Mouse (Mus musculus) mouse trophoblast stem cell (cell line): ENCODE measurements around the gene Stox1.

ENCODE experiments used
- in situ Hi-C, 2 experiments: fragments of 300-500 bp; cut with MseI, MboI; formaldehyde crosslinking; loops; 2 replicates in 1 of 2; 3 replicates in 1 of 2; pipeline ENCODE4 v1.15.1; 2025

Gene Stox1

DNA sequence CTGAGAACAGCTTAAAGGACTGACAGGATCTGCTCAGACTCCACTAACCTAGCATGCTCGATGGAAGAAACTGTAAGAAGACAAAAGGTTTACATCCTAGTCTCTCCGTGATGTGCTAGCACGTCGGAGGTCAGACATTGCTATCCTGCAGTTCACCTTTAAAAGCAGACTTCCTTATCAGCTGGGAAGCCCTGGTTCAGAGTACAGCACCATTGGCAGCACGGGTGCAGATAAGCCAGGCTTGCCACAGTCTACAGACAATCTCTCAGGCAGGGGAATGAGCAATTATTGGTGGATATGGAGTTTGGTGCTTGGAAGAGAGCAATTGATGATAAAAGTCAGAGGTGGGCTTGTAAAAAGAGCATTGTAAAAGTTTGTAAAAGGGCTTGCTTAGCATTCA, 57.9 kb downstream of the Stox1 start:
- in situ Hi-C loops: no loop called here

DNA sequence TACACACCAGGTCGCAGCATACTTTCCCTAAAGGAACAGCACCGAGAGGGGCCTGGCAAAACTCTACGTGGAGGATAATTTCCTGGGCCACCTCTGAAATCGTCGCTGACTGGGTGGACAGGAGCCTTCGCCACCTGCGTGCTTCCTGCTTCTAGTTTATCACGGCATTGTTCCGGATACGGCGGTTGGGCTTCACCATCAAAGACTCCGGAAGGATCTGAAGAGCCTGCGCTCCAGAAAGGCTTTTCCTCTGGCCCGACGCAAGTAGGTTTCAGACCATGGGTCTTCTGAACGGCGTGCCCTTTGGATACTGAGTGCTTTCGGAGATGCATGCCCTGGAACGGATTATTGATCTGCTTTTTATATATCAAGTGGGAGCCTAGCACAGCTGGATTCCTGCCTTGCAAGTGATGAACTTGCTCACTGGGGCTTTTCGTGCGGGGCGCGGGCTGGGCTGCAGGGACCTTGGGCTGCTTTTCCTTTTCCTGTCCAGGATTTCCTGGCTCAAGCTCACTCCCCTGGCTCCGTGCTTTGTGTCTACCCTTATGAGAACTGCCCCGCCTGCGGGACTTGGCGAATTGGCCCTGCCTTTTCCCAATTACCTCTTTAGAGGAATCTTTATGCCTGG, 60.9 kb downstream of the Stox1 start:
- in situ Hi-C loops: no loop called here

DNA sequence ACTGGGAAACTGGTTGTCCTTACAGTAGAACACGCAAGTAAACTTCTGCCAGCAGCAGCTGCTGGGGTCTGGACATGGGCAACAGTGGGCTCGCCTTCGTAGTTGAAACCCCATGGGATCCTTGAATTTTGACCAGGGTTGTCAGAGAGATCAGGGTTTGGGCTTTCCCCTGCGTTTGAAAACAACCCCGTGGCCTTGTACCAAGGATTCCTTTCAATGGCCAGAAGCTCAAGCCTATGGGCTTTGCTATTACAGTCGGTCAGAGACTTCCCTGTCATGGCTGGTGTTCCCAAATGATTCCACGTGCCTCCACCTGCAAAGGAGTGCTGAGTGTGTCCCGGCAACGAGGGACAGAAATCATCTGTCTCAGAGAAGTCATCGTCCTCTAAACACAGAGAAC, 61.8 kb downstream of the Stox1 start:
- in situ Hi-C loops: no loop called here

DNA sequence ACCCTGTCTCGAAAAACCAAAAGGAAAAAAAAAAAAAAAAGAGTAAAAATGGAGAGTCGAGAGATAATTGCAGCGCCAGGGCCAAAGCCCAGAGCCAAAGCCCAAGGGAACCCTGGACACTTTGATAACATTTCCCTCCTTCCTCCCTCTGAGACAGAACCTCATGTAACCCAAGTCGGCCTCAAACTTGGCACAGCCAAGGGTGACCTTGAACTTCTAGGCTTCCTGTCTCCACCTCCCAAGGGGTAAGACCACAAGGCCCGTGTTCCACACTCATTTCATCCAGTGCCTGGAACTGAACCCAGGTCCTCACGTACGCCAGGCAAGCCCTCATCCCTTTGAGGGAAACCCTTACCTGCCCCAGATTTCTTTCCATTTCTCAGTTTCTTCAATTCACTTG, 69.2 kb downstream of the Stox1 start:
- in situ Hi-C loops: no loop called here

DNA sequence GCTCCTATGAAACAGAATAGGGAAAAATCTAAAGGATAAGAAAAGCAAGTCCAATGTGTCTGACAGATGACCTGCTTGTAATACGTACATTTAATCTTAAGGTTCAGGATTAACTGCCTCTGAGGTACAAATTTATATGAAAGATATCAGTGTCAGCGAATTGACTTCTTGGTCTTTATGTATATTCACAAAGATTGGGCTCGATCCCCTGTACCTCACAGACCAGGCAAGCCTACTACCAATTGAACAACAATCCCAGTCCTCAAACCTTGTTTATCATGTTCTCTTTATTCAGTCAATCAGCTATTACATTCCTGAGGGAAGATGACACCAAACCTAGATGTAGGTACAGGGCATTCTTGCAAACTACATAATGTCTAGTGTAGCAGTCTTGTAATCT, 74.0 kb downstream of the Stox1 start:
- in situ Hi-C loops: no loop called here

DNA sequence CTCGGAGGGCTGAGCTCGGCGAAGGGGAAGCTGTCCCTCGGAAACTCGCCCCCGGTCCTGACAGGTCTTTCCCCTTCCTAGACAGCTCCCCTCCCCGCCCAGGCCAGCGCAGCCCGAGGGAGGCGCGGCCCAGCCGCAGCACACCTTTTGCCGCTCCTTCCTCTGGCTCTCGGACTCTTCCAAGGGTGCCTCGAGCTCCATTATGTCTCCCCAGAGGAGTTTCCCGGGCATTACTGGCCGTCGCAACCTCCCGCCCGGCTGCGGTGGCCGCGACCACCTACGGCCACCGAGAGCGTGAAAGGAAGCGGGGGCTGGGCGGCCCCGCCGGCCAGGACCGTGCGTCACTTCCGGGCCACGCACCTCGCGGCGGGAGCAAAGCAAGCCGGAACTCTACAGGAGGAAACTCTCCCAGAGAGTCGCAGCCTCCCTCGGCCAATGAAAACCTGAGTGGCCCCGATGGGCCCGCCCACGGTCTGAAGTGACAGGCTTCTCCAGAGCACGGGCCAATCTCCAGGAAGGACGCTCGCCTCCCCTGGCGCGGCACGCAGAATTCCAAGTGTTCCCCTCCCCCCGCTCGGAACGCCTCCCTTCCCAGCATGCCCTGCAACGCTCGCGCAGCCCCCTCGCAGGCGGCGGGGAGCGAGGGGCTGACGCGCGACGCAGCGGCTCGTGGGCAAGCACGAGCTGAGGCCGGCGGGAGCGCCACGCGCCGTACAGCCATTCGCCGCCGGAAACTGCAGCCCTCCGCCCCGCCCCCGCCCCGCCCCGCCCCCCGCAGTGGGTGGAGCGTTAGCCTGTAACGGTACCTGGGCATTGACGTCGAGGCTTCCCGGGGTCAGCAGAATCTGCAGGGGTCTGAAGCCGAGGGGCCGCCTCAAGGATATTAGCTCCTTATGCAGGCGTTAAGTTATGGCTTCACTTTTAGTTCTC, 74.8 kb downstream of the Stox1 start, which contains the start of gene Ddx50:
Gene Ddx50 (minus strand): TSS at position 338 of the 930 bp plus-strand sequence.
- in situ Hi-C loops: no loop called here

DNA sequence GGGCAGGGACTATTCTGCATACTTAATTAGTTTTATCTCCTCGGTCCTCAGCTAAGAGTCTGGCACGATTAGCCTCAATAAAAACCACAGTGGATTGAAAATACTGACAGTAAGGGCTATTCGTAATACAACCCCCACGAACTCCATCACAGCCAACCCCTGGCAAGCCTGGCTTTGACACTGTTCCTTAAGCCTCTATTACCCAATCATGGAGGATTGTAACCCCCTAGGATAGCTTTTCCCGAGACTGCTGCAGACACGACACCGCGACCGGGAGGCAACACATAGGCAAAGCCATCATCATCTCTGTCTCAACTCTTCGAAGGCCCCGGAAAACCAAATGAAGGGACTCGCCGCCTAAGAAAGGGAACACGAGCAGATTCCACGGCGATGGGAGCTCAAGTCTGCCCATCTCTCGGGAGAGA, 75.6 kb downstream of the Stox1 start:
- in situ Hi-C loops: no loop called here
